Mouse (Mus musculus) cerebellum, postnatal 14 days (tissue): ENCODE results near the gene Olfr211.
"Not testable (repeated sequence)": the region's sequence is repeated elsewhere in the genome, so short reads cannot be mapped to it uniquely, and the experiment has no call there.

Experiments
- DNase-seq, 2 experiments: peaks; one replicate each; pipeline ENCODE4 v3.0.0; 2021; ENCODE audit warnings: mixed read lengths in 2 of 2

Olfr211 gene

GRCm38 (mm10) chr6:116488791-116489190 lies at the start of gene Olfr211:
Gene Olfr211, plus strand, starts transcription at chr6:116489091.
- peak; percentile 65 to 67 for DNase-seq

- no peak for DNase-seq
Observed at GRCm38 (mm10) chr6:116439531-116439930, 49.4 kb upstream of the Olfr211 start.

DNA sequence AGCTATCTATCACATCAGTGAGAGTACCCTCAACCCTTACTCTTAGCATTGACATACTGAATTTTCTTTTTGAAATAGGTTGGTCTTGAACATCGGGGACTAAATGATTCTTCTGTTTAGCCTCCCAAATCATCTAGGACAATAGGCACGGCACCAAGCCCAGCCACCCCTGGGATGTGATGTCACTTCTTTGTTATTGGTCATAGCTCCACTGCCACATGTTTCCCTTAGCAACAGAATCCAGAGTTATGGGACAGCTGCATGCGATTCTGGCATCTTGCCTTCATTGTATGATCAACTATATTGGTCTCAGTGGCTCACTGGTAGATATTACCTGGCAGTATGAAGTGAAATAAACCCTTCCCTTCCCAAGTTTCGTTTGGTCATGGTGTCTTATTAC lies 48.4 kb upstream of the Olfr211 start:
- DNase-seq = no peak

DNA sequence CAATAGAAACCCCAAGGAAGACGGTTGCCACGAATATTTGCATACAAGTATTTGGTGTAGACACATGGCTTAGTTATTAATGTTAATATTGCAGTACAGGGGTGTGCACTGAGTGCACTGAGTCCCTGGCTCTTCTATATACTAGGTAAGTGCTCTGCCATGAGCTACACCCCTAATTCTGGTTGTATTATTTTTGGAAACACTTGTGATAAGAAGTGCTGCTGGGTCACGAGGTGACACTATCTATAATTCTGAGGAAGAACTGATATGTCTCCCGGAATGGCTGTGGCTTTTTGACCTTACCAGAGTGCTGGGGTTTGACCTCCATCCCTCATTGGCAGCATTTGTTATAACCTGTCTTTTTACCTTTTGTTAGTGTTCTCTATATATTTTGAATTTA lies 48.0 kb upstream of the Olfr211 start:
- no peak for DNase-seq

DNA sequence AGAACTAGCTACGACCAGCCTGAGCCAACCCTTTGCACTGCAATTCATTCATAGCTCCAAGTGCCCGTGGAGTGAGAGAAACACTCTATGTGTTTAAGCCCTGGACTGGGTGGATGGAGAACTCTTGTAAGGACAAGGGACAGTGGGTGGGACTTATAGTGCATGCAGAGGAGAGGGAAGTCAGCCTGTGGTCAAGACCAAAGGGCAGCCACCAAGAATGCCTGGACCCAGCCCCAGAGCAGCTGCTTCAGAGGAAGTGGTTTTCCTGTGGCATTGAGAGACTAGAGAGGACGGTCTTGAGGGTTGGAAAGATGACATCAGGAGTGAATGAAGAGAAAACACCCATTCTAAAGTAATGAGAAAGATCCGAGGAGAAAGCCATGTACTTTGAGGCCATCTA lies 33.1 kb upstream of the Olfr211 start:
- no peak for DNase-seq

DNA sequence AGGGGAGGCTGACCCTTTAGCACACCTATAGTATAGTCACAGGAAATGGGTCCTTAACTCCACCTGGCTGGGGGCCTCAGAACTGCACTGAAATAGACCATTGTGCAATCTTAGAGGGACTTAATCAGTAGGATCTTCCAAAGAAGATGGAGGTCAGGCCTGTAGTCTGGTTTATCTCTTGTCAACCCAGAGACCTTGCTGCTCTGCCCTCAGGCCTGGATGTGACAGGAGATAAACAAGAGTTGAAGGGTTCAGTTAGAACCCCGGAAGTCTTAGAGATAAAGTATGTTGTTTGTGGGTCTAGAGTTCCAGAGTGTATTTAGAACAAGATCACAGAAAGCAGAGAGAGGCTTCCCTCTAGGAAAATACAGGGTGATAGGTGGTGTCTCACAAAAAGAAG lies 32.4 kb upstream of the Olfr211 start:
- DNase-seq = no peak

GRCm38 (mm10) chr6:116458728-116459127 lies 30.2 kb upstream of the Olfr211 start:
- no peak for DNase-seq

DNA sequence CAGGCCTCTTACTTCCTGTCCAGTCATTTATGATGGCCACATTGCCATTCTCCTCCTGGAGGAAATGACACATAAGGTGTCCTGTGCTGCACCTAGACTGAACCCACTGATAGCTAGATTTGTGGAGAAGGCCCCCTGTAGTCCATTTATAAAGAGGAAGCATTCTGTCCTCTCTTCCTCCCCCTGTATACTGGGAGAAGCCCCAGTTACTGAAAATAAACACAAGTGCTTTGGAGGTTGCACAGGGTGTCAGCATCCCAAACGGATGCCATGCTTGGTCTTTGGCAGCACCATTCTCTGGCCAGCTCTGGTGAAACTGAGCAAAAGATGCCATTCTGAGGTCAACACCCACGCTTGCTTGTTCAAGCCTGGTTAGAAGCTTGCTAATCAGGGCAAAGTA lies 29.7 kb upstream of the Olfr211 start:
- no peak for DNase-seq

DNA sequence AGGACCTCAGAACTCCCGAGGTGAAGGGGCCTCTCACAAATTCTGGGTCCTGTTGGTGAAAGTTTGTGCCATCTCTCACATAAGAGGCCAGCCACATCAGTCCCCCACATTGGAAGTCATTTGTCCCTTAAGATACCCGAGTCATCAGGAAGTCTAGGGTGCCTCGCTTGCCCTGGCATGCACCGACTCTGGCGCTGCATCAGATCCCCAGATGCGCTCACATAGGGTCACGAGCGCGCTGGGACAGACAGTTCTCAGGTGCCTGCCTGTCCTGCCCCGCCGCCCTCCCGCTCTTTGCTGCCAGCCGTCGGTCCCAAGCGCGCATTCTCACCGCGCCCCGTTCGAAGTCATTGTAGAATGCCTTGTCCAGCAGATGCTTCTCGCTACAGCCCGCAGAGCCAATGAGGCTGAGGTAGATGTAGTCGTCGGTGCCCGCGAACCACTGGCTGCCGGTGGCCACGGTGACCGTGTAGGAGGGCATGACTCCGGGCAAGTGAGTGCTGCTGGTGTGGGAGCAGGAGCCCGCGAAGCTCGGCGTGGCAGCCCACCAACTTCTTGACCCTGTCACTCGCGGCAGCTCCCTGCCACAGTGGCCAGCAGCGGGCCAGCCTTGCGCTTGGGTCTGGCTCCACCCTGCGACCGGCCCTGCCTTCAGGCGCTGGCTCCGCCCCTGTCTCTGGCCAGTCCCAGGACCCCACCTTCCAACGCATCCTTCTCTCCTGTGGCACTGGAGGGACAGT lies 28.2 kb upstream of the Olfr211 start, which contains the start of gene Alox5:
Alox5 (minus strand) TSS at position 635 of the 740 bp plus-strand sequence.
- peak; percentile 37 to 43 for DNase-seq

GRCm38 (mm10) chr6:116468081-116468480 lies 20.8 kb upstream of the Olfr211 start:
- peak in 1 of 2 experiments; percentile 9 for DNase-seq

GRCm38 (mm10) chr6:116485081-116485480 lies 3.8 kb upstream of the Olfr211 start:
- DNase-seq = no peak

DNA sequence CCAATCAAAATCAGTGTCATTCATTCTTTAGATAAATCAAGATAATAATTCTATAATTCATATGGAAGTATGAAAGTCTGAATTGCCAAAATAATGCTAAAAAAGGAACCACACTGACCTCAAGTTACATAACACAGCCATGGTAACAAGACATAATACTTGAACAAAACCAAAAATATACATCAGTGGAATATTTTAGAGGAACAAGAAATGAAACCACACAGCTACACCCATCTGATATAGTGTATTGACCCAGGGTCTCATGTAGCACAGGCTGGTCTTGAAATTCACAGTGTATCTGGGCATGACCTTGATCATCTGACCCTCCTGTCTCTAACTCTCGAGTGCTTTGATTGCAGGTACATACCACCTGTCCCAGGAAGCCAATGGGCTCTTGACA lies 2.1 kb upstream of the Olfr211 start:
- no peak for DNase-seq

DNA sequence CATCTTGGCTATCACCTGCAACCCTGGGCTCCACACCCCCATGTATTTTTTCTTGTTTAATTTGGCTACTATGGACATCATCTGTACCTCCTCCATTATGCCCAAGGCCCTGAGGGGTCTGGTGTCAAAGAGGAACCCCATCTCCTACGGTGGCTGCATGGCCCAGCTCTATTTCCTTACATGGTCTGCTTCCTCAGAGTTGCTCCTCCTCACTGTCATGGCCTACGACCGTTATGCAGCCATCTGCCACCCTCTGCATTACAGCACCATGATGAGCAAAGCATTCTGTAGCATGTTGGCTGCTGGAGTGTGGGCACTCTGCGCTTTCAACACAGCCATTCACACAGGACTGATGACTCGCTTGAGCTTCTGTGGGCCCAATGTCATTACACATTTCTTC lies 4.9 kb downstream of the Olfr211 start:
- no peak for DNase-seq

GRCm38 (mm10) chr6:116495960-116496359 lies 7.1 kb downstream of the Olfr211 start:
- DNase-seq = no peak

DNA sequence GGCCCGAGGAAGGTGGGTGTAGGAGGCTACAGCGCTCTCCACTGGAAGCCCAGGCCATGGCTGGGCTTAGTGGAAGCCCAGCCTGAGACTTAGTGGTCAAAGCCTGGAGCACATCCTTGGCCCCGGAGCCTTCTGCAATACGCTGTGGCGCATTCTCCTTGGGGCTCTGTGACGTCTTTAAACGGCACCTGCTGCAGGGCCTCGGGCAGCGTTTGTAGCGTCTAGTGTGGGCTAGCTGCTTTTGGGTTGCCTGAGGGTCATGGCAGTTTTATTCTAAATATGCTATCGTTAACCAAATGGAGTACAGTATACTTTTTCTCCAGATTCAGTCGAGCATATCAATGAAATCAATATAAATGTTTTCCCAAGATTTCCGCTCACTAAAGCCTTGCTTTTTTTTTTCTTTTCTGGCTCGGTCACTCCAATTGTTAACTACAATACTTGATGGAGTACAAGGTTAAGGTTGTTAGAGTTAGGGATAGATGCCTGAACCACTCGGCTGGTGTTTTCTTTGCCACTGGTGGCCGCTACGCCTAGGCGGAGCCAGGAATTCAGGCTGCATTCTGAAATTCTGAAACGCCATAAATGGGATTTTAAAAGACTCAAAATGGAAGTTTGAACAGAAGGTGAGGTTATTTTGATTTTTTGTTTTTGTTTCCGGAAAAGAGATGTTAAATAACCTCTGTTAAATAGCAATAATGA lies 17.6 kb downstream of the Olfr211 start, which contains the start of gene Olfr212:
Olfr212 (plus strand) TSS at position 215 of the 702 bp plus-strand sequence.
- DNase-seq = not testable (repeated sequence)

DNA sequence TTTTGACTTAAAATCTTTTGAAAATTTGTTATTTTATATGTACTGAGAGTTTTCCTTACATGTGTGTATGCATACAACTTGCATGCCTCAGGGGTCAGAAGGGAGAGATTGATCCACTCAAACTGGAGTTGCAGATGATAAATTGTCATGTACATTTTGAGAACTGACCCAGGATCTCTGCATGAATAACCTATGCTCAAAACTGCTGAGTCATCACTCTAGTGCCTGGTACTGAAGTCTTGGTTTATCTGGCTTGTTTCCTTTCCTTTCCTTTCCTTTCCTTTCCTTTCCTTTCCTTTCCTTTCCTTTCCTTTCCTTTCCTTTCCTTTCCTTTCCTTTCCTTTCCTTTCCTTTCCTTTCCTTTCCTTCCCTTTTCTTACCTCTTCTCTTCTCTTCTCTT lies 25.9 kb downstream of the Olfr211 start:
- no peak for DNase-seq

DNA sequence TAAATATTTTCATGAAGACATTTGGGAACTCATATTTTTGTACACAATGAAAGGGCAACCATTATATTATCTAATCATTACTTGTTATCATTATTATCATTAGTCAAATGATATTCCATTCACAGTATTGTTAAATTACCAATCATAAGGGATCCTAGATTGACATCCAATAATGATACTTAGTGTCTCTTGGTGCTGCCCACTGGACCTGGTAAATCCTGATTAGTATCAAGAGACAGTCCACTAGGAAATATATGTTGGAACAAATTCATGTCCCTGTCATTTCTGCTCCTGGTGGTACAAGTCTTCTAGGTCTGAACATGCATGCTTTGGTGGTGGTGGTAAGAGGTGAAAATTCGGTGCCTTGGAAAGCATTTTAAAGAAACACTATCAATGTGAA lies 49.3 kb downstream of the Olfr211 start, which contains the start of gene Olfr213:
Olfr213 (plus strand) TSS at position 301 of the 400 bp plus-strand sequence.
- DNase-seq = no peak

DNA sequence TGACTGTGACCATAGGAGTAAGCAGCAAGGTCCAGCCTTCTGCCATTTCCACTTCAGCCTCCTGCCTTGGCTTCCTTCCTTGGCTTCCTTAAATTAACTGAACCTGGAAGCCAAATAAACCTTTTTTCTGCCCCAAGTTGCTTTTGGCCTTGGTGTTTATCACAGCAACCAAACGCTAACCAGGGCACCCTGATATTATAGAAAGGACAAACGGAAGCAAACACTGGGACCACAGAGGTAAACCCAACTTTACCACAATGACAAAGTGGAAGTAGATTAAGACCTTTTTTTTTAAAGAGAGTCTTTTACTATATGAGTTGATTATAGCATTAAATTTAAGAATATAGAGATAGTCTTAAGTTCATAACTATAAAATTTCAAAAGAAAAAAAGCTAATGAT lies 53.6 kb downstream of the Olfr211 start:
- DNase-seq = no peak
